Mouse (Mus musculus) midbrain, postnatal 0 days (tissue): ENCODE measurements around the gene Gtf2a1. TPM values are rescaled to one million over a fixed set of nuclear protein-coding genes. Genes with fewer than 3 reads are reported as not detected.

Experiments
- ATAC-seq: fragments of 200-750 bp; cut with Nextera tagmentation; 2 replicates; pipeline ENCODE4 v1.8.0; 2017; ENCODE audit warnings: moderate number of reproducible peaks, mild to moderate bottlenecking, moderate TSS enrichment, moderate library complexity; ENCODE audit not compliant: low FRiP score
- DNase-seq: peaks from one replicate; pipeline ENCODE4 v3.0.0-alpha.2; 2015; ENCODE audit warnings: low spot score
- H3K27ac ChIP-seq: fragments of 300-500 bp; sonication (generic); 2 replicates; pipeline ENCODE4 v1.5.1; 2014; ENCODE audit warnings: low read depth, mild to moderate bottlenecking, low read length, mixed read lengths
- H3K27me3 ChIP-seq: fragments of 300-500 bp; sonication (generic); 2 replicates; pipeline ENCODE4 v1.6.1; 2014; ENCODE audit warnings: low read length, control low read depth, mixed read lengths; ENCODE audit not compliant: insufficient read depth
- H3K36me3 ChIP-seq: fragments of 300-500 bp; sonication (generic); 2 replicates; pipeline ENCODE4 v1.6.1; 2014; ENCODE audit warnings: low read length, control low read depth, mixed read lengths; ENCODE audit not compliant: insufficient read depth
- H3K4me1 ChIP-seq: fragments of 300-500 bp; sonication (generic); 2 replicates; pipeline ENCODE4 v1.6.1; 2014; ENCODE audit warnings: mild to moderate bottlenecking, control low read depth, antibody characterized with exemption, low read length, mixed read lengths; ENCODE audit not compliant: insufficient read depth
- H3K4me2 ChIP-seq: fragments of 300-500 bp; sonication (generic); 2 replicates; pipeline ENCODE4 v1.6.1; 2014; ENCODE audit warnings: low read depth, mild to moderate bottlenecking, low read length, mixed read lengths; ENCODE audit not compliant: poor library complexity, severe bottlenecking
- H3K4me3 ChIP-seq: fragments of 300-500 bp; sonication (generic); 2 replicates; pipeline ENCODE4 v1.5.1; 2014; ENCODE audit warnings: low read depth, mild to moderate bottlenecking, low read length, moderate library complexity
- H3K9ac ChIP-seq: fragments of 300-500 bp; sonication (generic); replicated peaks from 2 replicates; pipeline ENCODE4 v1.6.1; 2014; ENCODE audit warnings: mild to moderate bottlenecking, low read length, moderate library complexity, mixed read lengths; ENCODE audit not compliant: poor library complexity, severe bottlenecking
- H3K9me3 ChIP-seq: fragments of 300-500 bp; sonication (generic); 2 replicates; pipeline ENCODE4 v1.6.1; 2016; ENCODE audit warnings: low read length, control low read depth
- CTCF ChIP-seq: IDR thresholded peaks from 2 replicates; pipeline ENCODE4 v1.5.1; 2016; ENCODE audit warnings: antibody characterized with exemption, mild to moderate bottlenecking
- whole genome bisulfite sequencing: fragments of 180-500 bp; shearing (Covaris S2); extraction: QIAGEN DNeasy Blood & Tissue Kit; methylation state at CpG from one replicate; pipeline ENCODE4 v1.1.7; 2014; 5-methylcytosine and 5-hydroxymethylcytosine counted together
- polyA plus RNA-seq: library from polyadenylated mRNA; unstranded; fragments of >200 nt; fragmentation: Nextera tagmentation; extraction: Ambion mirVana; gene quantifications from 2 replicates; pipeline ENCODE4 v1.2.1, GENCODE M21; 2015
- total RNA-seq: library from RNA; depleted of rRNA; stranded (reverse); fragments of >200 nt; gene quantifications from 2 replicates; pipeline ENCODE4 v1.2.3, GENCODE M21; 2014

Gtf2a1 gene
- total and polyA plus RNA-seq, 2 experiments from 2014 or later = 28.4 to 34.0 TPM

DNA sequence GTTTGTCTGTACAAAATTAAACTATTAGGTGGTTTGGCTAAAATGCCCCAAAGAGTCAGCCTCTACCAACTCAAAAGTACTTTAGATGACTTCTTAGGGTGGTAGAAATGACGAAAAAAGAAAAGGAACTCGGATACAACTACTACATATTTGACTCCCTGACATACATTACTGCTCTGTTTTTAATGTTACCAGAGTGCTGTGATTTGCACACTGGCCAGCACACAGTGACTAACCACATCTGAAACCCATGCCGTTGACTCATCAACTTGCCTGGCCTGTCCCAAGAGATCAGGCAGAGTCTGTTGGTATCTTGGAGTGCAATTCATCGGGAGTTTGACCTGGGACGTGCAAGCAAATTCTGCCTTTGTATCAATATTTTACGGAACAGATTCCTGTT lies 429 bp upstream of the Gtf2a1 start:
- Histone ChIP-seq H3K27ac (peak overlapping the region; percentile 100), H3K4me3 (peak overlapping the region; percentile 94), H3K4me1 (peaks cover 3% of the 10 kb centered on the region; the same call in 1 of the 2 replicates), H3K9ac (peak overlapping the region; percentile 100), H3K4me2 (peak overlapping the region; percentile 57), H3K36me3 (no peaks in the 10 kb centered on the region), H3K27me3 (no peaks in the 10 kb centered on the region), H3K9me3 (no peaks in the 10 kb centered on the region)
- no peak for ATAC-seq
- TF ChIP-seq CTCF = no peak
- WGBS = 15% methylated on average over 6 of the region's 6 CpGs
- peak; percentile 14 for DNase-seq

GRCm38 (mm10) chr12:91589542-91589846 lies 793 bp downstream of the Gtf2a1 start:
- TF ChIP-seq CTCF = no peak
- Histone ChIP-seq H3K27me3 (no peaks in the 10 kb centered on the region), H3K36me3 (peaks cover 7% of the 10 kb centered on the region; the same call in 1 of the 2 replicates), H3K9ac (peak overlapping the region; percentile 100), H3K9me3 (no peaks in the 10 kb centered on the region), H3K4me1 (peaks cover 3% of the 10 kb centered on the region; the same call in 1 of the 2 replicates), H3K4me3 (peak overlapping the region; percentile 94), H3K27ac (peak overlapping the region; percentile 100), H3K4me2 (peak overlapping the region; percentile 61)
- DNase-seq (no peak), ATAC-seq (no peak)
- WGBS = 0% methylated on average over 10 of the region's 11 CpGs

GRCm38 (mm10) chr12:91588670-91589541 lies 1.4 kb downstream of the Gtf2a1 start:
- Histone ChIP-seq H3K9ac (peak overlapping the region; percentile 100), H3K4me3 (peak overlapping the region; percentile 94), H3K27ac (peak overlapping the region; percentile 100), H3K4me1 (peaks cover 3% of the 10 kb centered on the region; the same call in 1 of the 2 replicates), H3K9me3 (no peaks in the 10 kb centered on the region), H3K4me2 (peak overlapping the region; percentile 61), H3K36me3 (peaks cover 7% of the 10 kb centered on the region; the same call in 1 of the 2 replicates), H3K27me3 (no peaks in the 10 kb centered on the region)
- no peak for TF ChIP-seq CTCF
- DNase-seq (peak; percentile 63), ATAC-seq (peak; percentile 7; the same call in 1 of the 2 replicates)
- WGBS = under 1% methylated on average over 58 of the region's 83 CpGs

DNA sequence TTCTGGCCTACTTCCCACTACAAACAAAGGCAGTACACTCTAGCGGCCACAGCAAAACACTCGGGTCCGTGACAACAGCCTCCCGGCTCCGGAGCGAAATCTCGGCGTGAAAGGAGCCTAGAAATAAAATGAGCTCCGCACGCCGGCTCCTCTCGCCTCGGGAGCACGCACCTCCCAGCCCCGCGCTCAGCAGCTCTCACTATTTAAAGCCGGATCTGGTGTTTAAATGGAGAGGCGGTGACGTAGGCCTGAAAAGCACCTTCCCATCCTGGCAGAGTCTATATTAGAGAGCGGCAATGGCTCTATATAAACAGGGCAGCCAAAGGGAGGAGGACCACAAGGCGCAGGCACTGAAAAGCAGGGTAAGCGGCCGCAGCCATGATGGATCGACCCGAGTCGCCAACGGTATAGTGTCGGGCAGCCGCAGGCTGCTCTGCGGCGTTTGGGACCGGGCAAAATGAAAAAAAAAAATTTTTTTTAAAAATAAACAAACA lies 2.1 kb downstream of the Gtf2a1 start:
- whole genome bisulfite sequencing = under 1% methylated on average over 32 of the region's 32 CpGs
- peak overlapping the region; percentile 100 for H3K9ac ChIP-seq
- no peaks in the 10 kb centered on the region for H3K9me3 ChIP-seq
- peaks cover 3% of the 10 kb centered on the region; the same call in 1 of the 2 replicates for H3K4me1 ChIP-seq
- H3K27me3 ChIP-seq = no peaks in the 10 kb centered on the region
- H3K4me2 ChIP-seq = peak overlapping the region; percentile 61
- H3K36me3 ChIP-seq = peaks cover 7% of the 10 kb centered on the region; the same call in 1 of the 2 replicates
- H3K27ac ChIP-seq = peak overlapping the region; percentile 100
- peak overlapping the region; percentile 94 for H3K4me3 ChIP-seq
- peak; percentile 35 for TF ChIP-seq CTCF
- peak; percentile 97 for DNase-seq
- ATAC-seq = peak; percentile 88

DNA sequence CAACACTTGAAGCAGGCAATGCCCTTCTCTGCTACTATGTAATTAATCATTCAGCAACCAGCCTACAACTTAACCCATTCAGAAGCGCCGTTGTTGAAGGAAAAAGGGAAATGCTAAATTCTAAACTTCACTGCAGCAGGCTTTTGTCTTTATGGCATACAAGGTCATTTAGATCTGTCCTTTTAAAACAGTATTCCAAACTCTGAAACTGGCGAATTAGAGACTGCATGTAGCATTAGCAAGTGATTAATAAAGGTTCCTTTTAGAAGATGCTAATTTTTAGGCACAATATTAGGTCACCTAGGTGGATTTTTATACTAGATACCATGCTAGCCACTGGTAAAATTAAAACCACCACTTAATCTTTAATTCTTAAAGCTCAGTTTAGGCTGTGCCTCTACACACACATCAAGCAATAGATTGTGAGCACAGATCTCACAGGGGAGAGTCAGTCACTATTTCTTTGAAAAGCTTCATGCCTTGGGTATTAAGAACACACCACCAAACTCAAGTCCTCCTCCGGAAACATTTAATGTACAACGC lies 2.7 kb downstream of the Gtf2a1 start:
- no peaks in the 10 kb centered on the region for H3K27me3 ChIP-seq
- H3K4me3 ChIP-seq = peak overlapping the region; percentile 94
- peak overlapping the region; percentile 61 for H3K4me2 ChIP-seq
- H3K9ac ChIP-seq = peak overlapping the region; percentile 100
- H3K4me1 ChIP-seq = peaks cover 3% of the 10 kb centered on the region; the same call in 1 of the 2 replicates
- peaks cover 9% of the 10 kb centered on the region for H3K36me3 ChIP-seq
- no peak for TF ChIP-seq CTCF
- ATAC-seq = no peak
- peak overlapping the region; percentile 100 for H3K27ac ChIP-seq
- DNase-seq = peak; percentile 17
- WGBS = 7% methylated on average over 5 of the region's 5 CpGs
- H3K9me3 ChIP-seq = no peaks in the 10 kb centered on the region
